8 mouse cellular contexts compared by ENCODE assay signal in the genomic region with DNA sequence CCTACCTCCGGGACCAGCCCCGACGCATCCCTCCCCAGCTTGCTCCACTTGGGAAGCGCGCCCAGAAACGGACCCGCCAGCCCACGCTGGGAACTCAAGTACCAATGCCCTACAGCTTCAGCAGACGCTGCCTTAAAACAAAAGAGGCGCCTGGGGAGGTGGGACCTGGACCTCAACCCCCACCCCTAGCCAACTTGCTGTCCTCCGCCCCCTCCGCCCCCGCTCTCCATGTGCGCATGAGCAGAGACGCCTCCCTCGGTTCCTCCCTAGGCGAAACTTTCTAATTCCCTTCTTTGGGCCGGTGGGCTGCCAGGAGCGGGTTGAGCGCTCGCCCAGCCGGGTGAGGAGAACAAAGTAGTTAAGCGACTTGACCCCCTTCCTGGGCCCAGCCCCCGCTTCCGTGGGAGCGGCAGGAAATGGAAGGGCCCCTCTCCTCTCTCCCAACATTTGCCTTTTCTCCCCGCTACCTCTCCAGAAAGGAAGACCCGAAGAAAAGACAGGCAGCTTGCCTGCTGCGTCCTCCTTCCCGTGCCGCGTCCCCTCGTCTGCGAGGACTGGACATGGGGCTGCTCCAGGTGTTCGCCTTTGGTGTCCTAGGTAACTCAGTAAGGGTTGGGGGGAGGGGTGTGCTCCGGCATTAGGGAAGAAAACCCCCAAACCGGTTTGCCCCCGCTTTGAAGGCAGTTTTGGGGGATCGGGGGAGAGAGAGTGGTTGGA. TPM values are rescaled to one million over a fixed set of nuclear protein-coding genes. Genes with fewer than 3 reads are reported as not detected.
A peak's percentile ranks its signal among the peaks of the same experiment; 100 is the strongest.
DNase-seq lines count a peak whose midpoint lies in the region; ATAC-seq and TF ChIP-seq lines count a peak whose summit lies in the region.

A gene (plus strand): TSS at position 230 of the 717 bp plus-strand sequence.

- peaks cover 14% of the 10 kb centered on the region for H3K36me3 ChIP-seq in ES-Bruce4 (ENCODE audit: control insufficient read depth, insufficient read depth, low read length, poor library complexity, severe bottlenecking)
- no peaks in the 10 kb centered on the region for H3K36me3 ChIP-seq in hindbrain, embryonic 14.5 days (replicated peaks; ENCODE audit: control insufficient read depth, insufficient read depth)
- H3K36me3 ChIP-seq in small intestine, adult 2 months (ENCODE audit: control insufficient read depth, insufficient read depth, low read length): peaks cover 1% of the 10 kb centered on the region; the same call in 1 of the 2 replicates

- peak within 1 kb of the TSS; percentile 97 for H3K4me2 ChIP-seq in hindbrain, embryonic 14.5 days (replicated peaks)

- peak within 1 kb of the TSS; percentile 97 for H3K4me3 ChIP-seq in ES-Bruce4 (ENCODE audit: low read depth, low read length)
- H3K4me3 ChIP-seq in gastrocnemius, adult 2 months: peak within 1 kb of the TSS; percentile 81
- peak within 1 kb of the TSS; percentile 54 for H3K4me3 ChIP-seq in hindbrain, embryonic 14.5 days (replicated peaks; ENCODE audit: low read length)
- peak within 1 kb of the TSS; percentile 70 for H3K4me3 ChIP-seq in small intestine, adult 2 months (ENCODE audit: low read depth, low read length)

- ATAC-seq in hindbrain, embryonic 14.5 days (ENCODE audit: low FRiP score): peak; percentile 46

- no peak for TF ChIP-seq EP300 in ES-Bruce4 (IDR thresholded peaks at IDR 0.05; ENCODE audit: insufficient read depth, low read depth, low read length)

- H3K9ac ChIP-seq in ES-Bruce4 (ENCODE audit: low read depth, poor library complexity, severe bottlenecking): peak within 1 kb of the TSS; percentile 86
- H3K9ac ChIP-seq in hindbrain, embryonic 14.5 days: peak within 1 kb of the TSS; percentile 51

- no peak for TF ChIP-seq POLR2A in ES-Bruce4 (IDR thresholded peaks at IDR 0.05; ENCODE audit: insufficient read depth, low read length)
- TF ChIP-seq POLR2A in small intestine, adult 2 months (IDR thresholded peaks at IDR 0.05; ENCODE audit: low read depth, low read length): peak; percentile 66; the same call in 1 of the 2 replicates

- H3K4me1 ChIP-seq in ES-Bruce4 (ENCODE audit: control insufficient read depth, insufficient read depth, low read length): peaks cover 7% of the 10 kb centered on the region
- peaks cover 12% of the 10 kb centered on the region; the same call in 1 of the 2 replicates for H3K4me1 ChIP-seq in hindbrain, embryonic 14.5 days (replicated peaks; ENCODE audit: control insufficient read depth, insufficient read depth, low read length)
- no peaks in the 10 kb centered on the region for H3K4me1 ChIP-seq in small intestine, adult 2 months (ENCODE audit: control insufficient read depth, insufficient read depth, insufficient read length, low read length)

- H3K27me3 ChIP-seq in ES-Bruce4 (ENCODE audit: control insufficient read depth, insufficient read depth, low read length, poor library complexity, severe bottlenecking): peaks cover 4% of the 10 kb centered on the region; the same call in 1 of the 2 replicates
- peaks cover 60% of the 10 kb centered on the region for H3K27me3 ChIP-seq in hindbrain, embryonic 14.5 days (ENCODE audit: control insufficient read depth, insufficient read depth, low read length)
- peaks cover 14% of the 10 kb centered on the region for H3K27me3 ChIP-seq in small intestine, adult 2 months (ENCODE audit: control insufficient read depth, insufficient read depth, low read length)

- 0 out of 2 replicates have a peak within 1 kb of the TSS, but pooled peaks have one; percentile 20 for H3K27ac ChIP-seq in ES-Bruce4 (ENCODE audit: insufficient read depth, low read length)
- peak within 1 kb of the TSS; percentile 77 for H3K27ac ChIP-seq in gastrocnemius, adult 2 months
- H3K27ac ChIP-seq in hindbrain, embryonic 14.5 days: peak within 1 kb of the TSS; percentile 14; the same call in 1 of the 2 replicates
- peak within 1 kb of the TSS; percentile 76 for H3K27ac ChIP-seq in small intestine, adult 2 months (ENCODE audit: insufficient read depth, low read depth, low read length)

- WGBS in hindbrain, embryonic 14.5 days: 0% methylated on average over 39 of the region's 39 CpGs
- WGBS in small intestine, adult 2 months: 2% methylated on average over 39 of the region's 39 CpGs

- H3K9me3 ChIP-seq in ES-Bruce4 (replicated peaks; ENCODE audit: control insufficient read depth, insufficient read depth, low read length, poor library complexity, severe bottlenecking): no peaks in the 10 kb centered on the region
- no peaks in the 10 kb centered on the region for H3K9me3 ChIP-seq in hindbrain, embryonic 14.5 days (ENCODE audit: control insufficient read depth, low read length)

- intact Hi-C loops in gastrocnemius, adult 2 months (cut with DNase I): loop anchor here (10.0 kb wide), 1 partner anchor 100 kb away; no protein-coding TSS in a partner anchor
- intact Hi-C loops in left cerebral cortex, postnatal 10 days (cut with DNase I): loop anchor here (5.0 kb wide), 1 partner anchor 98 kb away; no protein-coding TSS in a partner anchor

- DNase-seq in adrenal gland, postnatal 14 days: peak; percentile 90
- DNase-seq in gastrocnemius, adult 2 months: peak; percentile 77
- no peak for DNase-seq in hindbrain, embryonic 14.5 days (ENCODE audit: low spot score)
- peak in 1 of 2 experiments; percentile 81 for DNase-seq in left cerebral cortex, postnatal 10 days (ENCODE audit: extremely low spot score in 1 of 2, low spot score in 2 of 2)
- peak; percentile 71 to 83 for DNase-seq in lung, postnatal 4 days
- DNase-seq in thymus, adult 18-20 months: no peak

- TF ChIP-seq CTCF in ES-Bruce4 (IDR thresholded peaks at IDR 0.05; ENCODE audit: low read depth, low read length): no peak
- TF ChIP-seq CTCF in gastrocnemius, adult 2 months (IDR thresholded peaks at IDR 0.05): no peak
- TF ChIP-seq CTCF in small intestine, adult 2 months (IDR thresholded peaks at IDR 0.05; ENCODE audit: extremely low read depth, insufficient read length, insufficient replicate concordance, low read depth, low read length): no peak

RNA-seq across cellular contexts. Expression of the gene that starts here (rescaled TPM):
- polyA plus RNA-seq in ES-Bruce4 (2011; ENCODE audit: insufficient read depth, insufficient read length, low read depth, missing spikeins): 142 and 163 TPM in 2 replicates
- 174 and 193 TPM in 2 replicates for total RNA-seq in adrenal gland, postnatal 14 days (2021)
- total RNA-seq in gastrocnemius, adult 2 months (2021): 10 to 100 TPM; 12.9 to 15.9 TPM
- polyA plus RNA-seq in hindbrain, embryonic 14.5 days (2014; fragmentation: Nextera tagmentation; extraction: Ambion mirVana): 20.9 and 22.0 TPM in 2 replicates
- total RNA-seq in left cerebral cortex, postnatal 10 days (2021): 10 to 100 TPM; 33.1 to 35.1 TPM
- polyA plus RNA-seq in small intestine, adult 2 months (2012; rRNA removed): 11.3 and 23.8 TPM in 2 replicates

Comparison
In these comparisons a context has a peak if more than half of its experiments do, and no peak if none do; other contexts are left out.
1. H3K27ac ChIP-seq: peak in every context shown above with its lines; median percentile 77 in gastrocnemius, adult 2 months; 76 in small intestine, adult 2 months; 20 in ES-Bruce4; 14 in hindbrain, embryonic 14.5 days.
2. DNase-seq: peak in adrenal gland, postnatal 14 days (single experiment), gastrocnemius, adult 2 months (single experiment) and lung, postnatal 4 days (2 of 2); none in hindbrain, embryonic 14.5 days (single experiment) and thymus, adult 18-20 months (0 of 2).
3. Peak in every context shown above with its lines, with median percentiles within 50 percentile points of each other: H3K4me3 ChIP-seq.